Mouse (Mus musculus): ENCODE data around the gene Cmah. TPM values are rescaled to one million over a fixed set of nuclear protein-coding genes. Genes with fewer than 3 reads are reported as not detected.

Cmah gene
- polyA plus RNA-seq, 1 experiment: 0.34 TPM

- TF ChIP-seq SRF (IDR thresholded peaks at IDR 0.05; ENCODE audit: control insufficient read depth, insufficient read length, low read depth): no peak
- no peak for TF ChIP-seq MYOD1 (IDR thresholded peaks at IDR 0.05; ENCODE audit: control insufficient read depth in 1 of 3, insufficient read length in 2 of 3, low read depth in 2 of 3)
- no peak for TF ChIP-seq USF1 (IDR thresholded peaks at IDR 0.05; ENCODE audit: low read depth)
- TF ChIP-seq POLR2AphosphoS2 (IDR thresholded peaks at IDR 0.05; ENCODE audit: insufficient read length, low read depth): no peak
- no peak for TF ChIP-seq TCF12 (IDR thresholded peaks at IDR 0.05; ENCODE audit: insufficient read depth, poor library complexity, severe bottlenecking)
- TF ChIP-seq TCF3 (IDR thresholded peaks at IDR 0.05; ENCODE audit: insufficient read length, low read depth): no peak
- no peak for TF ChIP-seq E2F4 (IDR thresholded peaks at IDR 0.05; ENCODE audit: insufficient read depth)
- TF ChIP-seq POLR2A (IDR thresholded peaks at IDR 0.05; ENCODE audit: insufficient read length, low read depth): no peak
- no peak for TF ChIP-seq CEBPB (IDR thresholded peaks at IDR 0.05; ENCODE audit: insufficient read depth, poor library complexity, severe bottlenecking)
- TF ChIP-seq MYOG (IDR thresholded peaks at IDR 0.05; ENCODE audit: control insufficient read depth in 1 of 3, insufficient read depth in 1 of 3, insufficient read length in 2 of 3, low read depth in 2 of 3): no peak
- TF ChIP-seq MAX (IDR thresholded peaks at IDR 0.05; ENCODE audit: low read depth): no peak
- TF ChIP-seq REST (IDR thresholded peaks at IDR 0.05; ENCODE audit: insufficient read depth, insufficient read length): no peak
- H3K27me3 ChIP-seq (ENCODE audit: control insufficient read depth, insufficient read depth, insufficient read length): no peaks in the 10 kb centered on the region
- no peaks in the 10 kb centered on the region for H3K36me3 ChIP-seq (ENCODE audit: control insufficient read depth, insufficient read depth)
- no peak overlapping the region for H3ac ChIP-seq (ENCODE audit: control insufficient read depth, insufficient read length)
- no peak overlapping the region for H3K4me3 ChIP-seq
- no peak overlapping the region for H3K4me2 ChIP-seq (ENCODE audit: low read depth)
- no peaks in the 10 kb centered on the region for H3K79me2 ChIP-seq (ENCODE audit: control insufficient read depth, insufficient read depth)
Measured at GRCm38 (mm10) chr13:24501179-24501905, 174.1 kb downstream of the Cmah start.

DNA sequence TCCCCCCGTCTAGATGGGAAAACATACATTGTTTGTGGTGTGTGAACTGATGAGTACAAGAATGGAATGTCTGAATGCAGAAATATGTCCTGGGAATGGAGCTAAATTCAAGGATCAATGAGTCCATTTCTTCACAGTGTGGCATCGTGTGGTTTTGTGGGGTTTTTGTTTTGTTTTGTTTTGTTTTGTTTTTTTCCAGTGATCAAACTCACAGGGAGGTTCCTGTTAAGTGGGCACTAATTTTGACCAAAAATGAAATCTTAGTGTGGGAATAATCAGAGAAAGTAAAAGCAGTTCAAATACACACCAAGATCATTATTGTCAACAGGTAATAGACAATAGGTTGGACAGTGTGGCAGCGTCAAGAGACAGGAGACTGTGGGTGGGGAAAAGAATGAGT is 174.7 kb downstream of the Cmah start:
- Histone ChIP-seq H3K4me2 (ENCODE audit: low read depth) (no peak overlapping the region), H3K4me3 (no peak overlapping the region), H3K36me3 (ENCODE audit: control insufficient read depth, insufficient read depth) (no peaks in the 10 kb centered on the region), H3ac (ENCODE audit: control insufficient read depth, insufficient read length) (no peak overlapping the region), H3K79me2 (ENCODE audit: control insufficient read depth, insufficient read depth) (no peaks in the 10 kb centered on the region), H3K27me3 (ENCODE audit: control insufficient read depth, insufficient read depth, insufficient read length) (no peaks in the 10 kb centered on the region)
- TF ChIP-seq MAX (IDR thresholded peaks at IDR 0.05; ENCODE audit: low read depth) (no peak), CEBPB (IDR thresholded peaks at IDR 0.05; ENCODE audit: insufficient read depth, poor library complexity, severe bottlenecking) (no peak), MYOG (IDR thresholded peaks at IDR 0.05; ENCODE audit: control insufficient read depth in 1 of 3, insufficient read depth in 1 of 3, insufficient read length in 2 of 3, low read depth in 2 of 3) (no peak), E2F4 (IDR thresholded peaks at IDR 0.05; ENCODE audit: insufficient read depth) (no peak), POLR2A (IDR thresholded peaks at IDR 0.05; ENCODE audit: insufficient read length, low read depth) (no peak), USF1 (IDR thresholded peaks at IDR 0.05; ENCODE audit: low read depth) (no peak), TCF3 (IDR thresholded peaks at IDR 0.05; ENCODE audit: insufficient read length, low read depth) (no peak), MYOD1 (IDR thresholded peaks at IDR 0.05; ENCODE audit: control insufficient read depth in 1 of 3, insufficient read length in 2 of 3, low read depth in 2 of 3) (no peak), TCF12 (IDR thresholded peaks at IDR 0.05; ENCODE audit: insufficient read depth, poor library complexity, severe bottlenecking) (no peak), POLR2AphosphoS2 (IDR thresholded peaks at IDR 0.05; ENCODE audit: insufficient read length, low read depth) (no peak), SRF (IDR thresholded peaks at IDR 0.05; ENCODE audit: control insufficient read depth, insufficient read length, low read depth) (no peak), REST (IDR thresholded peaks at IDR 0.05; ENCODE audit: insufficient read depth, insufficient read length) (no peak)

DNA sequence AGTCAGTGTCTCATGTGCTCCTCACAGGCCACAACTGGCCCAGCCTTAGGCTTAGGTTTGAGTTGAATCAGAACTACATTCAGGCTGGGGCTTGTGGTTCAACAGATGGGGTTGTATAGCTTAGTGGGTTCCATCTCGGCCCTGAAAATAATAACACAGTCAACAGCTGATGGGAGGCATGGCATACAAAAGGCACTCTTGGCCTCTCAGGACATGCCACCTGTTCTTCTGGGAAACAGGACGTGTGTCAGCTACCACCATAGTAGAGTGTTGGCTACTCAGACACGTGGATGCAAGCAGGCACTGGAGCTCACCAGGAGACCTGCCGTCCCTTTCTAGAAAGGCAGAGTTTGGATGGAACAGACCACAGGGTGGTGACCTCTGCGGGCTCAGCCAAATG is 178.6 kb downstream of the Cmah start:
- no peak overlapping the region for H3K4me2 ChIP-seq (ENCODE audit: low read depth)
- no peak overlapping the region for H3K4me3 ChIP-seq
- H3ac ChIP-seq (ENCODE audit: control insufficient read depth, insufficient read length): no peak overlapping the region
- peak; percentile 39 to 98 (median 95) for TF ChIP-seq MYOD1 (IDR thresholded peaks at IDR 0.05; ENCODE audit: control insufficient read depth in 1 of 3, insufficient read length in 2 of 3, low read depth in 2 of 3)
- peak; percentile 84 to 96 (median 94) for TF ChIP-seq MYOG (IDR thresholded peaks at IDR 0.05; ENCODE audit: control insufficient read depth in 1 of 3, insufficient read depth in 1 of 3, insufficient read length in 2 of 3, low read depth in 2 of 3)
- TF ChIP-seq TCF3 (IDR thresholded peaks at IDR 0.05; ENCODE audit: insufficient read length, low read depth): peak; percentile 73
- TF ChIP-seq POLR2A (IDR thresholded peaks at IDR 0.05; ENCODE audit: insufficient read length, low read depth): no peak
- no peak for TF ChIP-seq CEBPB (IDR thresholded peaks at IDR 0.05; ENCODE audit: insufficient read depth, poor library complexity, severe bottlenecking)
- peak; percentile 85 for TF ChIP-seq TCF12 (IDR thresholded peaks at IDR 0.05; ENCODE audit: insufficient read depth, poor library complexity, severe bottlenecking)
- no peaks in the 10 kb centered on the region for H3K79me2 ChIP-seq (ENCODE audit: control insufficient read depth, insufficient read depth)
- no peaks in the 10 kb centered on the region for H3K36me3 ChIP-seq (ENCODE audit: control insufficient read depth, insufficient read depth)
- no peaks in the 10 kb centered on the region for H3K27me3 ChIP-seq (ENCODE audit: control insufficient read depth, insufficient read depth, insufficient read length)

GRCm38 (mm10) chr13:24507156-24507555 is 180.0 kb downstream of the Cmah start:
- Histone ChIP-seq H3K79me2 (ENCODE audit: control insufficient read depth, insufficient read depth) (no peaks in the 10 kb centered on the region), H3K4me3 (no peak overlapping the region), H3K4me2 (ENCODE audit: low read depth) (no peak overlapping the region), H3K36me3 (ENCODE audit: control insufficient read depth, insufficient read depth) (no peaks in the 10 kb centered on the region), H3K27me3 (ENCODE audit: control insufficient read depth, insufficient read depth, insufficient read length) (no peaks in the 10 kb centered on the region), H3ac (ENCODE audit: control insufficient read depth, insufficient read length) (no peak overlapping the region)
- TF ChIP-seq REST (IDR thresholded peaks at IDR 0.05; ENCODE audit: insufficient read depth, insufficient read length) (no peak), TCF3 (IDR thresholded peaks at IDR 0.05; ENCODE audit: insufficient read length, low read depth) (no peak), TCF12 (IDR thresholded peaks at IDR 0.05; ENCODE audit: insufficient read depth, poor library complexity, severe bottlenecking) (no peak), CEBPB (IDR thresholded peaks at IDR 0.05; ENCODE audit: insufficient read depth, poor library complexity, severe bottlenecking) (no peak), E2F4 (IDR thresholded peaks at IDR 0.05; ENCODE audit: insufficient read depth) (no peak), POLR2A (IDR thresholded peaks at IDR 0.05; ENCODE audit: insufficient read length, low read depth) (no peak), SRF (IDR thresholded peaks at IDR 0.05; ENCODE audit: control insufficient read depth, insufficient read length, low read depth) (no peak), USF1 (IDR thresholded peaks at IDR 0.05; ENCODE audit: low read depth) (no peak), MYOG (IDR thresholded peaks at IDR 0.05; ENCODE audit: control insufficient read depth in 1 of 3, insufficient read depth in 1 of 3, insufficient read length in 2 of 3, low read depth in 2 of 3) (no peak), MYOD1 (IDR thresholded peaks at IDR 0.05; ENCODE audit: control insufficient read depth in 1 of 3, insufficient read length in 2 of 3, low read depth in 2 of 3) (no peak), MAX (IDR thresholded peaks at IDR 0.05; ENCODE audit: low read depth) (no peak), POLR2AphosphoS2 (IDR thresholded peaks at IDR 0.05; ENCODE audit: insufficient read length, low read depth) (no peak)

All from myocyte (in vitro differentiated cells).